Mouse (Mus musculus) forebrain, embryonic 15.5 days (tissue): Measurements from ENCODE around the gene Nol11. TPM values are rescaled to one million over a fixed set of nuclear protein-coding genes. Genes with fewer than 3 reads are reported as not detected.

Source experiments
- ATAC-seq: fragments of 200-750 bp; cut with Nextera tagmentation; replicated peaks from 2 replicates; pipeline ENCODE4 v1.8.0; 2017; ENCODE audit warnings: mild to moderate bottlenecking, moderate TSS enrichment, moderate library complexity
- H3K27ac ChIP-seq: fragments of 300-500 bp; sonication (generic); replicated peaks from 2 replicates; pipeline ENCODE4 v1.5.1; 2015; ENCODE audit warnings: mild to moderate bottlenecking, inconsistent platforms
- H3K27me3 ChIP-seq: fragments of 300-500 bp; sonication (generic); 2 replicates; pipeline ENCODE4 v1.6.1; 2015; ENCODE audit warnings: inconsistent platforms
- H3K36me3 ChIP-seq: fragments of 300-500 bp; sonication (generic); 2 replicates; pipeline ENCODE4 v1.6.1; 2015; ENCODE audit warnings: mild to moderate bottlenecking, inconsistent platforms
- H3K4me1 ChIP-seq: fragments of 300-500 bp; sonication (generic); 2 replicates; pipeline ENCODE4 v1.6.1; 2015; ENCODE audit warnings: inconsistent platforms
- H3K4me2 ChIP-seq: fragments of 300-500 bp; sonication (generic); replicated peaks from 2 replicates; pipeline ENCODE4 v1.6.1; 2015; ENCODE audit warnings: mild to moderate bottlenecking, inconsistent platforms
- H3K4me3 ChIP-seq: fragments of 300-500 bp; sonication (generic); 2 replicates; pipeline ENCODE4 v1.5.1; 2015; ENCODE audit warnings: mild to moderate bottlenecking, inconsistent platforms
- H3K9ac ChIP-seq: fragments of 300-500 bp; sonication (generic); replicated peaks from 2 replicates; pipeline ENCODE4 v1.6.1; 2015; ENCODE audit warnings: mild to moderate bottlenecking, inconsistent platforms
- H3K9me3 ChIP-seq: fragments of 300-500 bp; sonication (generic); 2 replicates; pipeline ENCODE4 v1.6.1; 2016; ENCODE audit warnings: inconsistent platforms
- WGBS: fragments of 180-500 bp; shearing (Covaris S2); methylation state at CpG from one replicate; pipeline ENCODE4 v1.1.7; 2015; ENCODE audit warnings: mixed read lengths; 5-methylcytosine and 5-hydroxymethylcytosine counted together
- polyA plus RNA-seq: library from polyadenylated mRNA; unstranded; fragments of >200 nt; fragmentation: Nextera tagmentation; extraction: Ambion mirVana; gene quantifications from 2 replicates; pipeline ENCODE4 v1.2.1, GENCODE M21; 2015

The Nol11 gene
- polyA plus RNA-seq: 53.9 and 55.4 TPM in 2 replicates

DNA sequence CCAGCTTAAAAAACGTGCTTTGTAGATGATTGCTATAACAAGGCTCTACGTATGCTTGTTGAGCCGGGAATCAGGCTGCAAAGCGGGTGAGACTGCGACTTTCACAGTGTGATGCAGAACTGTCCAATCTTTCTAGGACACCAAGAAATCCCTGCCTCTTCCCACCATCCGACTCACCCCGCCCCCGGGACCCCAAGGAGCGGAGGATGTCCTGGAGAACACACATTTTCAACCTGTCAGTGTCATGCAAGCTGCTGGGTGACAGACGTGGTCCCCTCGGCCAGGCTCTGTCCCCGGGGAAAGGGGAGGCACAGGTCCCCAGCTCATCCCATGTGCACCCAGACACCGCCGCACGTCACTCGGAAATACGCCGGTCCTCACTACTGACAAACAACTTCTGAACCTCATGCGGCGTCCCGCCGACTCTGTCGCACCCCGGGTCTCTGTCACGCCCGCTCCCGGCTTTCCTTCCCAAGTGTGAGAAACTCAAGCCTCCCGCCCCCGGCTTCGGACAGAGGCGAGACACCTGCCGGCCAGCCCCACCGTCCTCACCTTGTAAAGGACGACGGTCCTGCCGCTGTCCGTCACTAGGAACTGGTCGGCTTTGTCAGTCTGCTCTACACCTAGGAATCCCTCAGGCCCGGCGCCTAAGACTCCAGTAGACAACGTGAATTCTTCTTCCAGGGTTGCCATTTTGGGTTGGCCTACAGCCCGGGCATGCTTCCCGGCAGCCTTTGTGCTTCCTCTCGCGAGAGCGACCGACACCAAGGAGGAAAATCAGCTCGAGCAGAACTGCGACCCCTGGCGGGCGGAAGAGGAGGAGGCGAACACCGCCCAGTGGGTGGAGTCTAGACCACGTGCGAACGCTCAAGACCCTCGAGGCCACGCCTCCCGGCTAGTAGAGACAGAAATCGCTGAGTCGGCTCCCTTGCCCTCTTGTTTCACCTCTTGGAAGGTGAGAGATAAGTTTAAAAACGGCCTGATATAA lies at the start of gene Nol11:
TSS of gene Nol11 (minus strand) at position 817 of the 988 bp plus-strand sequence.
- Histone ChIP-seq H3K9me3 (no peaks in the 10 kb centered on the region), H3K4me3 (peak within 1 kb of the TSS; percentile 83), H3K4me1 (peaks cover 7% of the 10 kb centered on the region), H3K27me3 (no peaks in the 10 kb centered on the region), H3K36me3 (peaks cover 20% of the 10 kb centered on the region), H3K9ac (peak within 1 kb of the TSS; percentile 77), H3K27ac (peak within 1 kb of the TSS; percentile 69), H3K4me2 (peak within 1 kb of the TSS; percentile 77)
- under 1% methylated on average over 62 of the region's 62 CpGs for WGBS
- peak; percentile 96 for ATAC-seq

- Histone ChIP-seq H3K4me3 (no peak overlapping the region), H3K4me1 (0 out of 2 replicates have a peak, but pooled peaks cover 3% of the 10 kb centered on the region), H3K27me3 (no peaks in the 10 kb centered on the region), H3K9me3 (no peaks in the 10 kb centered on the region), H3K27ac (no peak overlapping the region), H3K9ac (no peak overlapping the region), H3K36me3 (no peaks in the 10 kb centered on the region), H3K4me2 (no peak overlapping the region)
- no peak for ATAC-seq
- 92% methylated on average over 6 of the region's 6 CpGs for WGBS
Observed at GRCm38 (mm10) chr11:107238506-107238905, 49.3 kb upstream of the Nol11 start.

- H3K9me3 ChIP-seq: no peaks in the 10 kb centered on the region
- ATAC-seq: no peak
Observed at GRCm38 (mm10) chr11:107237532-107237931, 48.4 kb upstream of the Nol11 start.

DNA sequence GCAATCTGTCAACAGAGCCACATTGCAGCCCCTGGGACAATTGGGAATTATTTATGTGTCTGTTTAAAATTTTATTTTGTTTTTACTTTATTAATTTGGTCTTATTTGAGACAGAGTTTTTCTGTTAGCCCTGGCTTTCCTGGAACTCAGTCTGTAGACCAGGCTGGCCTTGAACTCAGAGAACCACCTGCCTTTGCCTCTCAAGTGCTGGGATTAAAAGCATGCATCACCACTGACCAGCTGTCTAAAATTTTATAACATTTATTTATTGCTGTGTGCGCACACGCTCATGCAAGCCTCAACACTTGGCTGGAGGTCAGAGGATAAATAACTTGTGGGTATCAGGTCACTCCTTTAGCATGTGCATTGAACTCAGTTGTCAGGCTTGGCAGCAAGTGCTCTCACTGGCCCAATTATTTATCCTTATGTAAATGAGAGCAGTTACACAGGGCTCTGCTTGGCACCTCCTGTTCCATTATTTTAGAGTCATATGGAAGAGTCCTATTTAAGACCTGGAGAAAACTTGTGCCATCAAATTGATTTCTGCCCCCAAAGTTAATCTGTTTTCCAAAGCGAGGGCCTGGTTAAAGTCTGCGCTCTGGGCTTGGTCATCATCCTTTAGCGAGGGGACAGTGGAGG lies 44.2 kb upstream of the Nol11 start:
- Histone ChIP-seq H3K4me3 (no peak overlapping the region), H3K27me3 (no peaks in the 10 kb centered on the region), H3K4me1 (peaks cover 18% of the 10 kb centered on the region), H3K9ac (no peak overlapping the region), H3K4me2 (no peak overlapping the region), H3K36me3 (peaks cover 18% of the 10 kb centered on the region), H3K9me3 (no peaks in the 10 kb centered on the region), H3K27ac (no peak overlapping the region)
- 75% methylated on average over 5 of the region's 5 CpGs for WGBS
- ATAC-seq: no peak

More at GRCm38 (mm10) chr11:107237532-107237931, 48.4 kb upstream of the Nol11 start:
- Histone ChIP-seq H3K4me1 (0 out of 2 replicates have a peak, but pooled peaks cover 3% of the 10 kb centered on the region), H3K27me3 (no peaks in the 10 kb centered on the region), H3K36me3 (peaks cover 4% of the 10 kb centered on the region; the same call in 1 of the 2 replicates), H3K27ac (no peak overlapping the region), H3K4me3 (no peak overlapping the region), H3K9ac (no peak overlapping the region), H3K4me2 (no peak overlapping the region)
- WGBS: 90% methylated on average over 4 of the region's 4 CpGs

GRCm38 (mm10) chr11:107230128-107230527 lies 40.9 kb upstream of the Nol11 start:
- H3K27ac ChIP-seq: peak overlapping the region; percentile 73
- no peak overlapping the region for H3K4me3 ChIP-seq
- H3K4me1 ChIP-seq: peaks cover 18% of the 10 kb centered on the region
- no peaks in the 10 kb centered on the region for H3K9me3 ChIP-seq
- peaks cover 27% of the 10 kb centered on the region for H3K36me3 ChIP-seq
- H3K9ac ChIP-seq: no peak overlapping the region
- 15% methylated on average over 10 of the region's 10 CpGs for WGBS
- peak; percentile 80 for ATAC-seq
- H3K27me3 ChIP-seq: no peaks in the 10 kb centered on the region
- H3K4me2 ChIP-seq: no peak overlapping the region

- ATAC-seq: no peak
Observed at GRCm38 (mm10) chr11:107226431-107226830, 37.2 kb upstream of the Nol11 start.

DNA sequence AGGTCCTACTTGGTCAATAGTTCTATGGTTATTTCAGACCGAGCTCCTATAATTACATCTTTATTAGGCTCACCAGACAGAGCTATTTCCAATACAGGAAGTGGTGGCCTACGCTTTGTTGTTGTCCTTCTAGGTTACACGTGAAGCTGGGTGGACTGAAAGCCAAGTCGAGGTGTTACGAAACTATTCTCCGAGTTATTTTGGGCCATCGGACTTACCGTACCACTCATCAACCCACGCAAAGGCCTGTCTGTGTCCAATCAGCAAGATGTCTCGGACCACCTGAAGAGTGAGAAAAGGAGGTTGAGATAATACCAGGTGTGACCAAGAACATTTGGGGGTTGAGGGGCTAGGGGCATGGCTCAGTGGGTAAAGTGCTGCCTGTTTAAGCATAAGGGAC lies 36.8 kb upstream of the Nol11 start:
- 97% methylated on average over 10 of the region's 10 CpGs for WGBS
- ATAC-seq: no peak
- H3K27me3 ChIP-seq: no peaks in the 10 kb centered on the region

More at GRCm38 (mm10) chr11:107226431-107226830, 37.2 kb upstream of the Nol11 start:
- Histone ChIP-seq H3K27me3 (no peaks in the 10 kb centered on the region), H3K36me3 (peaks cover 14% of the 10 kb centered on the region), H3K9me3 (no peaks in the 10 kb centered on the region), H3K27ac (no peak overlapping the region), H3K4me1 (peaks cover 15% of the 10 kb centered on the region), H3K4me2 (no peak overlapping the region), H3K4me3 (no peak overlapping the region), H3K9ac (no peak overlapping the region)
- 97% methylated on average over 1 of the region's 1 CpGs for WGBS

GRCm38 (mm10) chr11:107225301-107225700 lies 36.1 kb upstream of the Nol11 start:
- 90% methylated on average over 5 of the region's 5 CpGs for WGBS
- no peak for ATAC-seq
- no peak overlapping the region for H3K4me3 ChIP-seq

More for the DNA sequence above, 36.8 kb upstream of the Nol11 start:
- no peak overlapping the region for H3K27ac ChIP-seq
- H3K9ac ChIP-seq: no peak overlapping the region
- no peaks in the 10 kb centered on the region for H3K9me3 ChIP-seq
- H3K36me3 ChIP-seq: peaks cover 12% of the 10 kb centered on the region; the same call in 1 of the 2 replicates
- no peak overlapping the region for H3K4me3 ChIP-seq
- H3K4me1 ChIP-seq: peaks cover 15% of the 10 kb centered on the region
- H3K4me2 ChIP-seq: no peak overlapping the region

DNA sequence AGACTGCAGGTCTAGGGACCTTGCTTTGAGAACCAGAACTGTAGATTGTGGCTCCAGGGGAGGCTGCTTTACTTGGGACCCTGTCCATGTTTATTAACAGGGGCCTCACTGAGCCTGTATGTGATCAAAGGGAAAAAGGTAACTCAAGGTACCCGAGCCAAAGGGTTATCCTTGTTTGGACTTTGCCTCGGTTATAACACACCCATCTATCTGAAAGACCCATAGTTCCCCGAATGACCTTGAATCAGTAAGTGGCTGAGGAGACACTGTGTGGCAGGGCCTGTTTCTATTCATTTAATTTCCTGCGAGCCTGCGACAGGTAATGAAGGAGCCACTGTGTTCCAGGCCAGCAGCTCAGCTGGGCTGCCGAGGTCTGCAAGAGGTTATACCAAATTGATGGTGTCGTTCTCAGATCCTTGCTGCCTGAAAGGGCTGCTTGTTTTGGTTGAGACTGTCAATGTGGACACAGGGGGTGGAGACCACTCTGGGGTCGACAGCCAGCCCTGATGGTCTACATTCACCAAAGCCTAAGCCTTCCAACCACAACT lies 34.6 kb upstream of the Nol11 start:
- Histone ChIP-seq H3K9ac (no peak overlapping the region), H3K9me3 (no peaks in the 10 kb centered on the region), H3K4me3 (no peak overlapping the region), H3K27me3 (no peaks in the 10 kb centered on the region), H3K36me3 (peaks cover 12% of the 10 kb centered on the region; the same call in 1 of the 2 replicates), H3K4me2 (no peak overlapping the region), H3K4me1 (no peaks in the 10 kb centered on the region), H3K27ac (no peak overlapping the region)
- ATAC-seq: no peak
- 66% methylated on average over 8 of the region's 8 CpGs for WGBS

More at GRCm38 (mm10) chr11:107225301-107225700, 36.1 kb upstream of the Nol11 start:
- Histone ChIP-seq H3K27ac (no peak overlapping the region), H3K9me3 (no peaks in the 10 kb centered on the region), H3K27me3 (no peaks in the 10 kb centered on the region), H3K4me1 (peaks cover 9% of the 10 kb centered on the region), H3K9ac (no peak overlapping the region), H3K36me3 (peaks cover 12% of the 10 kb centered on the region; the same call in 1 of the 2 replicates), H3K4me2 (no peak overlapping the region)

GRCm38 (mm10) chr11:107223169-107223561 lies 34.0 kb upstream of the Nol11 start:
- H3K9ac ChIP-seq: no peak overlapping the region
- WGBS: 74% methylated on average over 1 of the region's 1 CpGs
- peaks cover 7% of the 10 kb centered on the region; the same call in 1 of the 2 replicates for H3K36me3 ChIP-seq
- no peak for ATAC-seq
- no peaks in the 10 kb centered on the region for H3K9me3 ChIP-seq
- H3K4me2 ChIP-seq: no peak overlapping the region
- H3K4me3 ChIP-seq: no peak overlapping the region
- H3K4me1 ChIP-seq: no peaks in the 10 kb centered on the region
- no peaks in the 10 kb centered on the region for H3K27me3 ChIP-seq
- no peak overlapping the region for H3K27ac ChIP-seq

- no peaks in the 10 kb centered on the region for H3K9me3 ChIP-seq
- H3K27ac ChIP-seq: 0 out of 2 replicates have a peak overlapping the region, but pooled peaks have one; percentile 4
- no peaks in the 10 kb centered on the region for H3K4me1 ChIP-seq
- no peak overlapping the region for H3K4me2 ChIP-seq
- H3K36me3 ChIP-seq: peaks cover 5% of the 10 kb centered on the region; the same call in 1 of the 2 replicates
- no peaks in the 10 kb centered on the region for H3K27me3 ChIP-seq
- H3K4me3 ChIP-seq: no peak overlapping the region
- WGBS: 58% methylated on average over 12 of the region's 12 CpGs
- H3K9ac ChIP-seq: no peak overlapping the region
- no peak for ATAC-seq
Observed at GRCm38 (mm10) chr11:107222531-107223168, 33.5 kb upstream of the Nol11 start.
